Mouse (Mus musculus) megakaryocyte, embryonic 14.5 days (primary cell): Measurements from ENCODE around the gene Cfd.

Experiments
- FLI1 ChIP-seq: IDR thresholded peaks from 2 replicates; pipeline ENCODE4 v1.6.1; 2012; ENCODE audit warnings: low read length, inconsistent platforms, mixed read lengths
- GATA1 ChIP-seq: IDR thresholded peaks from 3 replicates; pipeline ENCODE4 v1.6.1; 2012; ENCODE audit warnings: mixed read lengths, low read length, inconsistent platforms, borderline replicate concordance

- TF ChIP-seq GATA1 (no peak), FLI1 (no peak)
These were observed 16.8 kb downstream of the Cfd start for GRCm38 (mm10) chr10:79907415-79907814.
